Mouse (Mus musculus): ENCODE measurements around the gene Zfp869.
"Not testable (repeated sequence)": the region's sequence is repeated elsewhere in the genome, so short reads cannot be mapped to it uniquely, and the experiment has no call there.

GRCm38 (mm10) chr8:69710624-69711023 is at the start of gene Zfp869:
- TF ChIP-seq CTCF (IDR thresholded peaks at IDR 0.05; ENCODE audit: low read depth, low read length); TAL1 (conservative IDR thresholded peaks at IDR 0.05; ENCODE audit: low read depth, low read length); GATA1 (IDR thresholded peaks at IDR 0.05; ENCODE audit: borderline replicate concordance, low read length); POLR2AphosphoS5 (IDR thresholded peaks at IDR 0.05; ENCODE audit: insufficient replicate concordance, low read depth, low read length); GATA2 (IDR thresholded peaks at IDR 0.05; ENCODE audit: borderline replicate concordance, low read depth, low read length): not testable (repeated sequence)

Data from G1E (cell line).